Mouse (Mus musculus): ENCODE measurements around the gene Emx2. TPM values are rescaled to one million over a fixed set of nuclear protein-coding genes. Genes with fewer than 3 reads are reported as not detected.

The Emx2 gene
- total RNA-seq, 2 experiments from 2014 or later: 0.68 to 1.6 TPM

GRCm38 (mm10) chr19:59462459-59463292 is 4.5 kb downstream of the Emx2 start:
- no peak for DNase-seq

DNA sequence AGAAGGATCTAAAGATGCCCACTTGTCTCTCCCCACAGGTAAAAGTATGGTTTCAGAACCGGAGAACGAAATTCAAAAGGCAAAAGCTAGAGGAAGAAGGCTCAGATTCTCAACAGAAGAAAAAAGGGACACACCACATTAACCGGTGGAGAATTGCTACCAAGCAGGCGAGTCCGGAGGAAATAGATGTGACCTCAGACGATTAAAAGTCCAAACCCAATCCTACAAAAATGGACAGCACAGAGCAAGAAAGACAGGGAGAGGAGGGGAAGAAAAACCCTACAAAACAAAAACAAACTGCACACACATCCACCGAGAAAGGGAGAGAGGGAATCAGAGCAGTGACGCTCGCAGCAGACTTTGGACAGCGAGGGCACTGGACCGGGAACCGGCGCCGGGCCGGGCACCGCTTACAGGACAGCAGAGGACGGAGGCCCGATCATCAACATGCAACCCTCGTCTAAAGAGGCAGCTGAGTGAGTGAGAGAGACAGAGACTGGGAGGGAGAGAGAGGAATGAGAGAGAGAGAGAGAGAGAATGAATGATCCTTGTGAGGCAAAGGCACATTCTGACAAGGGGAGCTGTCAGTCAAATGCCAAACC is 5.8 kb downstream of the Emx2 start:
- DNase-seq: no peak

GRCm38 (mm10) chr19:59465281-59465680 is 7.1 kb downstream of the Emx2 start:
- no peak for DNase-seq

GRCm38 (mm10) chr19:59465751-59466410 is 7.7 kb downstream of the Emx2 start:
- no peak for DNase-seq

- no peak for DNase-seq
Observed at GRCm38 (mm10) chr19:59466417-59466937, 8.3 kb downstream of the Emx2 start.

DNA sequence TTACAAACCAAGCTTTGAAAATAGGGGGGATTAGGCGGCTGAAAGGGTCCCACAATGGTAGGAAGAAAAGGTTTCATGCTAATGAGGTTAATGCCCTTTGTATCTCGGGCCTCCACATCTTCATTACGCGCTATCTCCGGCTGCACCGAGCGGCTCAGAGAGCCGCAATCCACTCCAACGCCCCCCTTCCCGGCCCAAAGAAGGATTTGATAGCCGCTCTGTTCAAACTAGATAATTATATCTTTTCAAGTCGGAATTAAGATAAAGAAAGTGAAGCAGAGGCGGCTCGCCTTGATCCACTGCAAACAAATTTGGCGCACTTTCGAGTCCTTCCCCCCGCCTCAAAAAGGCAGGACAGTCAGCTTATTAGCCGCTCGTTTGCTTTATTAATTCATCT is 8.8 kb downstream of the Emx2 start:
- DNase-seq: no peak

GRCm38 (mm10) chr19:59467413-59468064 is 9.4 kb downstream of the Emx2 start:
- no peak for DNase-seq

DNA sequence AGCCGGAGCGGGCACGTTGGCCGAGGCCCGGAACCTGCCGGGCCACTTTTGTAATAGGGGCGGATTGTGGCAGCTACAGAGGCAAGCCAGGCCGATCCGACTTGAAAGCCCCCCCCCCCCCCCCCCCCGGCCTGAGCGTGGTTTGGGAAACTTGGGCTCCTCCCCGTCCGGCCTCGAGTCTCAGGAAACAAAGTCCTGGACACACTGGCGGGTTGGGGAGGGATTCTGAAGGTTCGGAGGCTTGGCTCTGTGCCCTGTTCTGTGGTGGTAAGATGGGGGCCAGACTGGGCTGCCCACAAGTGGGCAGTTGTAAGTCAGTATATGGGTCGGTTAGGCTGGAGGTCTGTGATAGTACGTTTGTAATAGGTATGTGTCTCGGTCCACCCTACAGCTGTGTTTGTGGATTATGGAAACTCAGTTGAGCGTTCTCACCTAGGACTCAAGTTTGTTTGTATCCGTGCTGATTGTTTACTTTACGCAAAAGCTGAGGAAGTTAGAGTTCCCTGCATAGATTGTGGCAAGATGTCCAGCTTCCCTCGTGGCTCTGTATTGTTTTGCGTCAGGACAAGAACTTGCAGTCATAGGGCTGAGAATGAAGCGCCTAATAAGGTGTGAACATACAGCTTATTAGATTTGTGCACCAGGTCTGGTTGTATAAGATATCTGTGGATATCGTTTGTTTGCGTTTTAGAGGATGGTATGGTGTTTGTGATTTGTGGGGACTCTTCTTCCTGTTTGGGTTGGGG is 10.1 kb downstream of the Emx2 start:
- DNase-seq: no peak

DNA sequence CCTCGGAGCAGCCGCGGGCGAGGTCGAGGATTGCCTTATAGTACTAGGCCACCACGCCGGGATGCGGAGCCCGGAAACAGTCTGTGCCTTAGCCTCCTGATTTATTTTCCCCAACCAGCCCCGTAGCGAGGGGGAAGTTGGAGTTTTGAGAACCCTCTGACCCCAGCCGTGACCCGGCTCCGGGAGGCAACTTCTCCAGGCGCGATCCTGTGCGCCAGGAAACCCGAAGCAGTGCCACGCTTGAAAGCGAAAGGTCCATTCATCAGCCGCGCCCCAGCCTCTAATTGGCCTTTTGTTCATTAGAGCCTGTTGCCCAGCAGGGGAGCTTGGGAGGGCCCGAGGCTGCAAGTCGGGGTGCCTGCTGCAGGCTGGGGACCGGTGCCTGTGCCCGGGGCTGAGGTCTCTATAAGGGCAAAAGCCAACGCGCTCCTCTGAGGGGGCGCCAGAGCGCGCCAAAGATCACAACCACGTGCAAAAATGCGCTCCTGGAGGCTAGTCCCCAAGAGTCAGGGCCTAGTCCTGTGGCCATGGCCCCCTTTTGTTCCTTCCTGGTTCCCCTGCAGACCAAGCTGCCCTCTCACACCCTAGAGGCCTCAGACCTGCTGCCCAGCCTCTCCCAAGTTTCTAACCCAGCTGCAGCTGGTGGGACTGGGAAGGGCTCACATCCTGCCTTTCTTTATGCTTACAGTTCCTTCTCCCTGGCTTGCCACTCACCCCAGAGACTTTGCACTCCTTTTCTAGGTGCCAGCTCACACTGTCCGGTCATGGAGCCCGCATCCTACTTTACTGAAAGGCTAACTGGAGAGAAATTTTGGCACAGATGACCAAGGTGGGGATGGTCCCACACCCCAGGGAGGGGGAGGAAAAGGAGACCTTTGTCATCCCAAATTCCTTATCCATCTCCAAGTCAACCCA is 11.1 kb downstream of the Emx2 start:
- no peak for DNase-seq

DNA sequence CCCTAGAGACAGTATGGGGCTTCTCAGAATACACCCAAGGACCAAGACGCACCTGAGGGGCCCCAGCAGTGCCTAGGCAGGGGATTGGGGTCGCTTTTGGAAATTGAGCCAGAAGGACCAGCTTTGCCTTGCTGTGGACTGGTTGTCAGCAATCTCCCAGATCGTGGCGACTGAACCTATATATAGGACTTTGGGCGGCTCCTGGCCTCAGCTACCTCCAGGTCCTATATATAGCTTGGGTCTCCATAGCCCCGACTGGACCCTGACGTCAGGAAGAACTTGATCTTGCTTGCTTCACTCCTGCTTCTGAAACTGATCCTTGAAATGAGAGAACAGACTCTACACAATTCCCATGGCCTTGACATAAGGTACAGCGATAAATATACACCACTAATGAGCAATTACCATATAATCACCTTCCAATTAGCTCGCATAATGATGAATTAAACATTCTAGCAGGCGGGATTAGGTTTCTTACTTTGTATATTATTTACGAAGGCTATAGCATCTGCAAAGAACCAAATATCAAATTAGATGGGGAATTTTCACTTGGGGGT is 12.0 kb downstream of the Emx2 start:
- DNase-seq: no peak

GRCm38 (mm10) chr19:59470913-59471312 is 12.7 kb downstream of the Emx2 start:
- no peak for DNase-seq

- no peak for DNase-seq
Observed at GRCm38 (mm10) chr19:59472844-59473243, 14.7 kb downstream of the Emx2 start.

DNA sequence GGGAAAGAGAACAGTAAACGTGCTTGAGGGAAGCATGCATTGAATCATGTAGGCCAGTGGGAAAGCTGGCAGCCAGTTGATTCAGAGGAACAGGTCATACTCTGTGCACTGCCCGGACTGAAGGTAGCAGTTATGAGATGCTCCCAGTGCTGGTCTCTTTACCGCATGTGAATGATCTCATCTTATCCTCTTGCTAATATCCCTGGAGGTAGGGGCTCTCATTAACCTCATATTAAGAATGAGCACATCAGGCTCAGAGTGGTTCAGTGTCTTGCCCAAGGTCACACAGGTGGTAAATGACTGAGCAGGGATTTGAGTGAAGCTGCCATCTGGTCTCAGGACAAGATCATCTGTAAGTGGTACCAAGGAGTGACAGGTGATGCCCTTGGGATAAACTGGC is 21.7 kb downstream of the Emx2 start:
- no peak for DNase-seq

- no peak for DNase-seq
Observed at GRCm38 (mm10) chr19:59480563-59480962, 22.4 kb downstream of the Emx2 start.

GRCm38 (mm10) chr19:59492258-59492657 is 34.1 kb downstream of the Emx2 start:
- DNase-seq: no peak

- DNase-seq: no peak
Observed at GRCm38 (mm10) chr19:59496832-59497231, 38.7 kb downstream of the Emx2 start.

DNA sequence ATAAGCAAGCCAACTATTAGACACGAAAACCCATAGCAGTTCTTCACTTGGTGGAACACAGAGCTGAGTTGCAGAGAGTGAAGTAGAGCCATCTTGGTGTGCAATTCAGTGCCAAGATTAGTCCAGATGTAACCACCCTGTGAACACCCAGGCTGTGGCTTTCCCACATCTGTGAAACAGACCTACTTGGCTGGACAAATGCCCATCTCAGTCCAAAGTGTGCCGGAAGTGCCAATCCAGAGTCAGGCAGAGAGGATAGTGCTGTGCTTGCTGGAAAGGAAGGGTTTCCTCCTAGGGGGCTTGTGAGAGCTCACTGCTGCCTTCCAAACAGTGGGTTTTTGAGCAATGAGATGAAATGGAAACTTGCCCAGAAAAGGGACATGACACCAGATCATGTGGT is 50.7 kb downstream of the Emx2 start:
- DNase-seq: no peak

- DNase-seq: no peak
Observed at GRCm38 (mm10) chr19:59513181-59513580, 55.0 kb downstream of the Emx2 start.

All from gastrocnemius, postnatal 10 days (tissue).